Mouse (Mus musculus): Measurements from ENCODE around the gene Copz1.

Copz1 gene

DNA sequence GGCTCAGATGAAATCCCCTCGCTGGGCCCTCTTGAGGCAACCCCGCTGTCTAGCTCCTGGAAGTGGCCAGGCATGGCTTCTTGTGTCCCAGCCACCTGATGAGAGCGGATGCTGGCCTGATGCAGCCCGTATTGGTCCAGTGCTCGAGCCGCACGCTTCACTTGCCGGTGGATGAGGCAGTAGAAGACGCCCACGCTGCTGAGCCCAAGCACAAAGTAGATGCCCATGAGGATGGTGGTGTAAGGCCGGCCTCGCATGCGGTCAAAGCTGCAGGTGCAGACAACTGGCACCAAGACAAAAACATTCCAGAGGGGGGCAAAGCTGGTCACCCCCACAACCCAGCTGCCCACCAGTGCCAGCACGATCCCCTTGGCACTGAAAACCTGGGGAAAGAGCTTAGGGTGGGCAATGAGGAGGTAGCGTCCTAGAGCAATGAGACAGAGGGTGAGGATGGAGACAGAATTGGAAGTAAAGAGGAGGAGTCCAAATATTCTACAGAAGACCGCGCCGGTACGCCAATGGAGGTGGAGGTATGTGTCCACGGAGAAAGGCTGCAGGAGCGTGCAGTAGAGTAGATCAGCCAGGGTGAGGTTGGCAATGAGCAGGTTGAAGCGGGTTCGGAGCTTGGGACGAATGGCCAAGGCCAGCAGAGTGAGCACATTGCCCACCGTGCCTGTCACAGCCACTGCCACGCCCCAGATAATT is 36.5 kb downstream of the Copz1 start:
- no peak for DNase-seq (ENCODE audit: low spot score)

DNA sequence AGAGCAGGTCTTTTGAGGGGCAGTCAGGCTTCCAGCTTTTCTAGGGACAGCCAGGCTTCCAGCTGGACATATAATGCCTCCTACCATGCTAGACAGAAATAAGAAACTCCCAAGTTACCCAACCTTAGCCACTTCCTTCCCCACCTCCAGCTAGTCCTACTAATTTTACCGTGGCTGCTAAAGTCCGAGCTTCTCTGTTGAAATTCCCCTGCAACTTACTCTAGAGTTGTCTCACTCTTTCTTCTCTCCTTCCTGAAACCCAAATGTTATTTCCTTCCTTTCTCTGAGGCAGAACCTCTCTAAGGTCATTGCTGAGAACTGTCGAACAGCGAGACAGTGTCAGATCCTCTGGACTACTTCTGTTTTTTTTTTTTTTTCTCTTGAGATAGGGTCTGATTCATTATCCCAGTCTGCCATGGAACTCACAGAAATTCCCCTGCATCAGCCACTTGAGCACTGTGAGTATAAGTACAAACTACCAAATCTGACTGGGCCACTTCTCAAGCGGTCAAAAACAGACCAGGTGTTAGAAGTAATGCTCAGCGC is 37.9 kb downstream of the Copz1 start, which contains the start of gene Gpr84:
Gene Gpr84, minus strand, starts transcription at position 248 of the 546 bp plus-strand sequence.
- DNase-seq (ENCODE audit: low spot score), result no peak

DNA sequence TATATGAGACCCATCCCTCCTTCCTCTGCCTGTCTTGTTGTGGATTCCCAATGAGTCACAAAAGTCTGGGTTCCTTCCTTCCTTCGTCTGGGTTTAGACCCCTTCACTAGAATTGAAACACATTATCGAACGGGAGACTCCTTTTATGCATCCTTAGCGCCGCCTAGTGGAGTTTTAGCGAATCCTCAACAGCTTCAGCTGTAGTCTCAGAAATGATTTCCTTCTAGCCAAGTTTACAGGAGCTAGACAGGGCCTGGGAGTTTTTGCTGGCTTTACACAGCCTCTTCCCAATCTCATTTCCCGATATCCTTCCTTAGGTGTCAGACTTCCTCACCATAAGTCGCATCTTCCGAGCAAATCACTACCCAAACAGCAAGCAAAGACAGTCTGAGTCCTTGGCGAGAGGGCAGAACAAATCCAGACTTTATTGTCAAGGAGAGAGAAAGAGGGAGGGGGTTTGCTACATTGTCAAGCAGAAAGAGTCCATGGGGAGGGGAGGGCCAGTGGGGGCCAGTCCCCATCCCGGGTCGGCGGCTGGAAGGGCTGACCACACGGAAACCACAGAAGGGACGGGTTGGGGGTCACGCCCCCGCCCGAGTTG is 41.1 kb downstream of the Copz1 start:
- no peak for DNase-seq (ENCODE audit: low spot score)

DNA sequence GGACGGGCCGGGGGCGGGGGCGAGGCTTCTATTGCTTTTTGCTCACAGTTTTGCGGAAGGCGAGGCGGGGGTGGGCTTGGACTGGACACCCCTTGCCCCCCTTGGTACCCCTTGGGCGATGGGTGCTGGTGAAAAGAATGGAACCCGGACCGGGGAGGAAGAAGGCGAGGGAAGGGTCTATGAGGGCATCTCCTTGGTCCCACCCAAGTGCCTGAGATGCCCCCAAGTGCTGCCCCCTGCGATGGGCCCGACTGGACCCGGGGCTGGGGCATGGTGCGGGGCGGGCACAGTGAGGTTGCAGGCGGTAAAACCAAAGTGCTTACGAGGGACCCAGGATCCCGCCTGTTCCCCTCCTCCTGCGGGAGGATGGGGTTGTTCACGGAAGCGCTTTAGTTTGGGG is 41.7 kb downstream of the Copz1 start:
- no peak for DNase-seq (ENCODE audit: low spot score)

DNA sequence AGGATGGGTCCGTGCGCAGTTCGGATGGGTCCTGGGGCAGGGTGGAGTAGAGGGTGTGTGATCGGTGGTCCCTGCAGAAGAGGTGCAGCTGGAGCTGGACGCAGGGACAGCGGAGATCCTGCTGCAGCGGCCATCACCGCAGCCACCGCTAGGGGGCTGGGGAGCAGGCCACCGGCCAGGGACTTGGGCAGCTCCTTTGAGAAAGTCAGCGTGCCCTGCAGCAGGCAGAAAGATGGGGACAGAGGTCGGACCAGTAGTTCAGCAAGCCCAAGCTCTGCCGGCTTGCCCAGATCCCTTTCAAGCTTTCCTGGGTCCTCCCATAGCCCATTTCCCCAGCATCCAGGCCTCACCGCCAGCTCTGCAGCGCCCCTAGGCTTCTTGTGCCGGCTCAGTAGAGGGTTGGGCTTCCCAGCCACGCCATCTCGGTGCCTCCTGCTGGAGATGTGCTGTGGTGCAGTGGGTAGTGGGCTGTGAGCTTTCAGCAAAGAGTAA is 42.5 kb downstream of the Copz1 start:
- peak; percentile 57 for DNase-seq (ENCODE audit: low spot score)

DNA sequence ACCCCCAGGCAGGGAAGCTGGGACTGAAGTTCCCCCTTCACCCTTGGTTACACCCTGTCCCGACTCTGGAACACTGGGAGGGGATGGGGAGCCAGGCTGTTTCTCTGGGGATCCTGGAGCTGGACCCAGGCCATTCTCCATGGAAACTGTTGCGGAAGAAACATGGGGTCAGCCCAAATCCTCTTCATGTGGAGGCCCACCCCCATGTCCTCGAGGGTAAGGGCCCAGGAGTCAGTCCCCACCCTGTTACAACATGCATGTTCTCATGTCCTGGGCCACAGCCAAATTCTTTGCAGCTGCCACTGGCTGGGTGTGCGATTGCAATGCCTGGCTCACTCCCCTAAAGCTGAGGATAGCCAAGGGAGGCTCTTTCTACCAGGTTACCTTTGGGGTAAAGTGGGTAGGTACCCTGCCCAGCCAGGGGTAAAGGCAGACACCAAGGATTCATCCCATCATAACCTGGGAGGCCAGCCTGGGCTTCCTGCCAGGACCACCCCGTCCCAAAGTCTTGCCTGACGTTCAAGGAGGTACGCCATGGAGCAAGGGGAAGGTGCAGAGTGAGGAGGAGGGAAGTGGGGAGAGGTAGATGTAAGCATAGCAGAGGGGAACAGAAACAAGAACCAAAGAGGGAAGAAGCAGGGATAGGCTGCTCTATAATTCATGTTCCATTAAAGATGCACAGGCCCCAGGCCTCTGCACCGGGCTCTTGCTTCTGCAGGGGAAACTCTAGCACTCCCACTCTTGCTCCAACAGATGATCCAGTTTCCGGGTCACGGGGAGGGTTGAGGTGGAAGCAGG is 43.7 kb downstream of the Copz1 start:
- no peak for DNase-seq (ENCODE audit: low spot score)

DNA sequence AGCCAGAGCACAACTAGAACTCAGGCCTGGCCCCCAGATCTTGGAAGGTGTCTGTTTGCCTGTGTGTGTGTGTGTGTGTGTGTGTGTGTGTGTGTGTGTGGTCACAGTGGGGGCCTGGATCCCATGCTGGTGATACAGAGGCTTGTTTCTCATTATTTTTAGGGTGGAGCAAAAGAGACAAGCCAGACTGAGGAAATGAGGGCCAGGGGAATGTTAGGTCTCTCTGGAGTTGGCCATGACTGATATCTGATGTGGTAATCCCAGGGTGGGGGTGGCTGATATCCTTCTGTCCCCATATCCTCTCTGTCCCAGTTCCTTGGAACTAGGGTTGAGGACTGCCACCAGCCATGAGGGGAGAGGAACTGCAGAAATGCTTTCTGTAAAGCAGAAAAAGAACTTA is 44.6 kb downstream of the Copz1 start:
- DNase-seq (ENCODE audit: low spot score), result no peak

DNA sequence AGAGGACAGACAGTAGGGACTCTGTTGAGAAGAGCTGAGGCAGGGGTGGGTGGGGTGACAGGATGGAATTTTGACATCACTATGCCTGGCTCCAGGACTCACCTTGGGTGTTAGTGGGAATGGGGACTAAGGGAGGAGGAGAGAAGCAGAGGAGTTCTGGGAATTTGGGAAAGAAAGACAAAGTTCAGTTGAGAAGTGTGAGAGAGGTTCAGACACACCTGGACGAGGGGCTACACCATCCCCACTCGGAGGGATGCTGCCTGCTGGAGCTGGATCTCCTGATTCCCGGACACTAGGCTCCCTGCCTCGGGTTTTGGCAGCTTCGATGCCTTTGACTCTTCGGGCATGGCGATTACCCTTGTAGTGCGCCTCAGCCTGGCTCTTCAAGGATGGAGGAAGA is 45.2 kb downstream of the Copz1 start:
- no peak for DNase-seq (ENCODE audit: low spot score)

DNA sequence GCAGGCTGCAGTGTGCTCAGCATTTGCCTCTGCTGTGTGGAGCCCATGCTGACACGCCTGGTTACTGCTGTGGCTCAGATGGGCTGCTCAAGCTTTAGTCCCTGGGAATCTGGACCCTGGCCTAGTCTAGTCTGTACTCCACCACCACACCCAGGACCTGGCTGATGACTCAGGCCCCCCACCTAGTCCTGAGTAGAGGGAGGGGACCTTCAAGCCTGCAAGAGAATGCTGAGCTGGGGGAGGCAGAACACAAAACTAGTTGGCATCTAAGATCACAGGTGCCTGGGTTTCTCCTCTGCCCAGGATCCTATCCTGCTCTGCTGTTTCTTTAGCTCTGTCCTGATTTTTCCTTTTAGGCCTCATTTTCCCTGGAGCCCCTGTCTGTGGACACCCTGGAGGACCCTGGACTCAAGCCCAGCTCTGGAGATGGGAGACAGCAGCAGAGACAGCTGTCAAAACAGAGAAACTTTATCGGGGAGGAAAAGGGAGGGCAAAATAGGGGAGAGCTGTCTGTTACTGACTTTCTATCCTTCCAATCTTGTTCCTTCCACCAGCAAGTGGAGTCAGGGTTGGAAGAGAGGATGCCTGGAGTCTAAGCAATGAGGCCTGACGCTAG is 45.8 kb downstream of the Copz1 start:
- no peak for DNase-seq (ENCODE audit: low spot score)

DNA sequence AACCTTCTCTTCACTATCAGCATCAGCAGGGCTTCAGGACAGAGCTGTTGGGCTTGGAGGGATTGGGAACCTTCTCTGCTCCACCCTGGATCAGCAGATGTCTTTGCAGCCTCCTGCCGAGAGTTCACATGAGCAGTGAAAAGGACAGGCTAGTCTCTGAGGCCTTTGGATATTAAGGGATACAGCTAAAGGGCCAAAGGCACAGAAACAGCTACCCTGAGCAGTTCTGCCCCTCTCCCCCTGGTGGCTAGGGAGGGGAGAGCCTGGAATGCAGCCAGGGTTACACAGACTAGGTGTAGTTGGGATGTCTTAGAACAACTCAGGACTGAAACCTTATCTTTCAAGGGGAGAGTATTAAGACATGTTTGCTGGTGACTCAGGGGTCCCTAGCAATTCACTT is 48.6 kb downstream of the Copz1 start:
- no peak for DNase-seq (ENCODE audit: low spot score)

DNA sequence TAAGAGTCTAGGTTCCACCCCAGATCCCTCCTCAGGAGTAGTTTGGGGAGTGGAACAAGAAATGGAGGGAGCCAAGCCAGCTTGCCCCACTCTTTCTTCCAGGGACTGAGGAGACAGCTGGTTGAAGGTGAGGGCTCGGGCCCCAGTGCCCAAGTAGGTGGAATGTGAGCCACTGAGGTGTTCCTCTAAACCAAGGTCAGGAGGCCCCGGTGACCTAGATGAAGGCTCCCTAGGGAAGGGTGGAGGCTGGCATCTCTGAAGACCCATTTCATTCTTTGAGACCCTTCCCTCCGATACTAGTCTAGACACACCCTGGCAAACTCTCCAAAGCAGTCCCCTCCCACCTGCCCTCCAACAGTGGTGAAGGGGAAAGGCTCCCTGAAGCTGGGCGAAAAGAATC is 49.9 kb downstream of the Copz1 start:
- no peak for DNase-seq (ENCODE audit: low spot score)

DNA sequence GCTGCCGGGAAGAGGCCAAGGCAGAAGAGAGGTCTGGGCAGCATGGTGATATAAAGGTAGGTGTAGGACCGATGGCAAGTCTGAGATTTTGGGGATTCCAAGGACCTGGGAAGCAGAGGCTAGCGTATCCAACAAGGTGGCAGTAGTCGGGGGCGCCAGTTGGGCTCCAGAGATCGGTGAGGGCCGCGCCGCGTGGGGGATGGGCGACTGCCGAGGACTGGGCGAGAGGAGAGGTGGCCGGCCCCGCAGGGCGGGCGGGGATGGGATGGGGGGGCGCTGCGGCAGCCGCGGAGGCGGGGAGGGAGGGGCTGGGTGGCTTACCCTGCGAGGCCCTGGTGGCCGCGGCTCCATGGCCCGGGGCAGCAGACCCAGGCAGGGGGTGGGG is 50.5 kb downstream of the Copz1 start:
- DNase-seq (ENCODE audit: low spot score), result no peak

DNA sequence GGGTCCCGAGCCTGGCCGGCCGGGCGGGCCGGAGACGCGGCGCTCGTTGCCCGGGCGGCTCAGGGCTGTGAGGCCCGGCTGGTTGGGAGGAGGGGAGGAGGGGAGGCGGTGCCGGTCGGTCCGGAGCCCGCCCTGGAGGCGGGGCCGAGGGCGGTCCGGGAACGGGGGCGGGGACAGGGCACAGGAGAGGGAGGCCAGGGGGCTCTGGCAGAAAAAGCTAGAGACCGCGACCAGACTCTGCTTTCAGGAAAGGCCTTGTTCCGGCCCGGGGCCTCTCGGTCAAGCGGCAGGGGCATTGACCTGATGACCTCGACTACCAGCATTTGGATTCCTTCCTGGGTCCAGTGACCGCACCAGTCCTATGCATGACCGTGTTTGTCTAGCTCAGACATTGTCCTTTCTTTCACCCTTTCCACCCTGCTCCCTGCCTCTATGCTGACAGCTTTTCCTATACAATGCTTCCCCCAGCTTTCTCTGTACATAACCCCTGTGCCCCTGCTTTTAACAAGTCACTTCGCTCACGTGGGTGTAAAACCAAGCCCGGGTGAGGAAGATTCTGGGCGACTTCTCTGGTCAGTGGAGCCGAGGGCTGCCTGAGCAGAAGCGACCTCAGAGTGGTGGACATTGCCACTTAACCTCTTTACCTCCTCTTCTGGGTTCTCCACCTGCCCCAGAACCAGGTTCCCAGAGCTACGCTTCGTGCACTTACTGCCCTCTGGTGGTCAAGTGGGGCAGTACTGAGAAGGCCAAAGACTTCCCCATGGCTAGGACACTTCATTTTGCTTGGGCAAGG is 51.1 kb downstream of the Copz1 start:
- DNase-seq (ENCODE audit: low spot score), result peak; percentile 74

DNA sequence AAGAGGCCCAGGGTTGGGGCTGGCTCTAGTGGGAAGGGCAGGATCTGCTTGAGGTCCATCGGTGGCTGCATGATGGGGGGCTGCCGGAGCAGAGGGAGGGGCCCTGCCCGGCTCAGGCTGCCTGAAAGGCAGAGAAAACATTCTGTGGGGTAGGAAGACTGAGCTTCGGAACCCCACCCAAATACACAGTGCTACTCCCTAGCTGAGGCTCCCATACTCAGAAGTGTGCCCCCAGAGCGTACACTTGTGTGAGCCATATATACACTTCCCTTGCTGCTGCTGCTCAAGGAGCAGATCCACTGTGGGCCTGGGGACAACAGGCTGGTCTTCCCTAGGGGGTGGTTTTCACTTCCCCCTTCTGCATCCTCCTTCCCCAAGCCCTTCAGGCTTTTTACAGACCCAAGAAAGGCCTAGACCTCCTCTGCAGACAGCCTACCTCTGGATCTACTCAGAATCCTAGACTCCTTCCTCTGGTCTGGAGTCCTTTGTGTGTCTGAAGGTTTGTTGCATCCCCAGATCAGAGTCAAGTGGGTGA is 60.6 kb downstream of the Copz1 start:
- no peak for DNase-seq (ENCODE audit: low spot score)

DNA sequence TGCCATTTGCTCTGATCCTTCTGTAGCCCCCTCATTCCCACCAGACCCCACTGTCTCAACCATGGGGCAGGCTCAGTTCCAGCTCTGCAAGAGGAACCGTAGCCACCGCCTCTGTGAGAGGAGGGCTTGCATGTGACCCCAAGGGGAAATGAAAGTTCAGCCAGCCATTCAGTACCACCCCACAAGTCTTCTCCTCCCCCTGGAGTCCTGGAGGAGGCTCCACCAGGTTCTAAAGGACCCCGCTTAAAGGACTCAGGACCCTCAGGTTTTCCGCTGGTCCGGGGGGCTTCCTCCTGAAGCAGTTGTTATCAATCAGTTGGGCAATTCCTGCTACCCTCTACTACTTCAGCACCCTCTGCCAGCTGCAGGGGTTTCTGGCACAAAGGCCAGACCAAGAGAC is 61.2 kb downstream of the Copz1 start:
- no peak for DNase-seq (ENCODE audit: low spot score)

DNA sequence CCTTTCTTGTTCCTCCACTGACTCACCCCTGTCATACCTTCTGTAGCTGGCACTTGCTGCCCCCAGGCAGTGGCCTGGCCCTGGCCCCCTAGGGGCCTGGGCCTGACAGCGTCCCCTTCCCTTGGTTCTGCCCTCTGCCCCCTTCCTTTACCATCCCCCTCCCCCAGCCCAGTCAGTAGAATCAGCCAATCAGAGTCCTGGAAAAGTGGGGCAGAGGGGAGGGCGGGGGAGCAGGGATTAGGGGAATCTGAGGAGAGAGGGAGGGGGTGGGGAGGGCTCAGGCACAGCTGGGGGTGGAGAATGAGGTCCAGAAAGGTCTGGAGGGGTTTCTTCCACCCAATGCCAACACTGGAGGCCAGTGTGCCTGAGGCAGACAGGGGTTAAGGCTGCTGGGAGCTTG is 61.7 kb downstream of the Copz1 start:
- no peak for DNase-seq (ENCODE audit: low spot score)

DNA sequence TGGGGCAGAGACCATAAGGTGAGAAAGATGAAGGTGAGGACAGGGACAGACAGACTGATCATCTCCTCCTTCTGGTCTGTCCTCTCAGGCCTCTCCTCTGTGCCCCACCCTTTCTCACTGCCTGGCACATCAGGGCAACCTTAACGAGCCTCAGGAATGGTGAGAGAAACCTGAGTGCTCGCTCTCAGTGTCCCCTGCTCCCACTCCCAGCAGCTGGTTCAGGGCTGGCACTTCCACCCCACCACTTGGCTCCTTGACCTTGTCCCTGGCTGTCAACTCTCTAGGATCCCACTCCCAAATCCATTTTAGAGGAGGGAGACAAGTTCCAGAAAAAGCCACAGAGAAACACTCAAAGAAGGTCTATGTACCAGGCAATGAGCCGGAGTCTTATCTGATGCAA is 62.5 kb downstream of the Copz1 start:
- no peak for DNase-seq (ENCODE audit: low spot score)

DNA sequence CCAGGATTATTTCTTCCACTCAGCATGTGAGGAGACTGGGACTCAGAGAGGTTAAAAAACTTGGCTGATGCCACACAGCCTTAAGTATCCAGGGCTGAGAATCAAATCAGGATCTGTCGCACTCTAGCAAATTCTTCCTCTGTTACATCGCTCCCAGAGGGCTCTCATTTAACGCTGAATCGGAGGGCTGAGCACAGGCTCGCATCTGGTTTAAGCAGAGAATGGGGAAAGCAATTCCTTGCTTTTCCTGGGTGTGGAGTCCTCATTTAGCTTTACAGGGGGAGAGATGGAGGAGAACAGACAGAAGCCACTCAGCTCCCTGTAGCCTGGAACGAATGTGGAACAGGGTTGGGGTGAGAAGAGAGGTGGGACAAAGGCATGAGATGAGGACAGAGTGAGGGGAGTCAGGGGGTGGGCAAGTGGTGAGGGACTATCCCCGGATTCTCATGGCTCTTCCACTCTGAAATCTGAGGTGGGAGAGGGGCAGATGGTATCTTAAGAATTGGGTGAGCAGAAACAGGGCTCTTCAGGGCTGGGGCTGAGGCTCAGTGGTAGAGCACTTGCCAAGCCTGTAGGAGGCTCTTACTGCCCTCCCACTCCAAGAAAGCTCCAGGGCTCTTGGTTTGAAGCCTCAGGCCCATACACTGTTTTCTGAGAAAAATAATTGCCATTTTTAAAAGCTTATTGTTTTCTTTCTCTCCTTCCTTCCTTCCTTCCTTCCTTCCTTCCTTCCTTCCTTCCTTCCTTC is 63.1 kb downstream of the Copz1 start:
- DNase-seq (ENCODE audit: low spot score), result no peak

DNA sequence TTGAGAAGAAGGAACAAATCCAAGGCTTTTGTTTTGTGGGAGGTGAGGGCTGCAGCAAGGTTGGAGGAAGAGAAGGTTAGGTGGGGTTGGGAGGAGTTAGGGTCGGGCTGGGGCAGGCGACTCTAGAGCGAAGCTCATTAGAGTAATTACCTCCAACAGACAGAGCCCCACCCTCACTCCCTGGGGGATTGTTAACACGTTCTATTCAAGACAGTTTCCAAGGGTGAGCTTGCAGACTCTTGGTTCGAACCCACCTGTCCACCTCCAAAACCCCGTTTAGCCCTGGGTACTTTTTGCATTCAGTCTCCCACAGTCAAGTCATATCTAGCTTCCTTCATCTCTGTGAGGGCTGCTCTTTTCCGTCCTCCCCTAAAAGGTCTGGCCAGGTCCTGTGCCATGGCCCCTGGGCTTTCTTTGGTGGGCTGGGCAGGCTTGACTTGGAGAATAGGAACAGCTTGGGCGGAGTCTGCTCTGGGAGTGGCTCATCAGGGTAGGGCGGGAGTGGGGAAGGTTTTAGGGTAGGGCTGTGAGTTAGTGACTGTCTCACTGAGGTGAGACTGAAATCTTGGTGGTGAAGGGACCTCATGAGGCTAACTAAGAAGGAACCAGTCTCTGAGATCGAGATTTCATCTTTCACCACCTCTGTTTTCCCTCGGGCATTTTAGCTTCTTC is 64.6 kb downstream of the Copz1 start:
- DNase-seq (ENCODE audit: low spot score), result no peak

DNA sequence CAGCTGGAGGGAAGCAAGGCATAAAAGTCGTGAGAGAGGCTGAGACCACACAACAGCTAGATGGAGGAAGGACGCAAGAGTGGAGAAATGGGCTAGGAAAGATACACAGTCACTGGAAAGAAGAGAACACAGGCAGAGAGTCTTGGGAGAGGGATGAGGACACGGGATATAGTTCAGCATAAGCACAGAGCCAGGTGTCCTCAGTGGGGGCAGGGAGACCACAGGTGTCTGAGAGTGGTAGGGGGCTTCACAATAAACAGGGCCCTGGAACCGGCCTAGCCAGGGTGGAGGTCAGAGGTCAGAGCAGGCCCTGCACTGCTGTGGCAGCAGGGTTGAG is 66.3 kb downstream of the Copz1 start:
- DNase-seq (ENCODE audit: low spot score), result no peak
